8 mouse cellular contexts compared by ENCODE assay signal in genomic region chr17:46170538-46170937, GRCm38 (mm10). TPM values are rescaled to one million over a fixed set of nuclear protein-coding genes. Genes with fewer than 3 reads are reported as not detected.
A peak's percentile ranks its signal among the peaks of the same experiment; 100 is the strongest.
DNase-seq lines count a peak whose midpoint lies in the region; ATAC-seq and TF ChIP-seq lines count a peak whose summit lies in the region.

No protein-coding gene starts in this region.

- DNase-seq in embryonic facial prominence, embryonic 11.5 days (ENCODE audit: low spot score): peak; percentile 56
- DNase-seq in embryonic facial prominence, embryonic 10.5 days (ENCODE audit: low spot score): no peak
- peak; percentile 37 to 64 for DNase-seq in spleen, postnatal 4 days (ENCODE audit: low spot score in 2 of 2)
- DNase-seq in spleen, adult 12 weeks (ENCODE audit: low spot score): no peak
- peak; percentile 41 for DNase-seq in liver, adult 2 months (ENCODE audit: extremely low read depth, low read depth, low spot score)
- DNase-seq in thymus, postnatal 14 days: peak; percentile 63
- DNase-seq in adrenal gland, adult 2 months: no peak
- DNase-seq in left cerebral cortex, adult 11 months (ENCODE audit: low spot score): no peak

- TF ChIP-seq CTCF in liver, adult 2 months (IDR thresholded peaks at IDR 0.05; ENCODE audit: low read depth, low read length): peak; percentile 62; the same call in 1 of the 2 replicates

- WGBS in embryonic facial prominence, embryonic 11.5 days: 68% methylated on average over 3 of the region's 3 CpGs
- WGBS in embryonic facial prominence, embryonic 10.5 days: 77% methylated on average over 3 of the region's 3 CpGs
- WGBS in liver, adult 2 months: 88% methylated on average over 3 of the region's 3 CpGs

- H3K79me2 ChIP-seq in liver, adult 2 months (ENCODE audit: control insufficient read depth, insufficient read depth, low read length): no peaks in the 10 kb centered on the region

- H3K27ac ChIP-seq in embryonic facial prominence, embryonic 11.5 days (replicated peaks; ENCODE audit: low read depth, low read length): no peak overlapping the region
- H3K27ac ChIP-seq in embryonic facial prominence, embryonic 10.5 days (replicated peaks): no peak overlapping the region
- H3K27ac ChIP-seq in liver, adult 2 months (replicated peaks; ENCODE audit: insufficient read depth, low read depth, low read length): no peak overlapping the region

- TF ChIP-seq POLR2A in liver, adult 2 months (IDR thresholded peaks at IDR 0.05; ENCODE audit: extremely low read depth, insufficient read depth, low read length): no peak

- H3K4me3 ChIP-seq in embryonic facial prominence, embryonic 11.5 days (ENCODE audit: low read depth, low read length): no peak overlapping the region
- H3K4me3 ChIP-seq in embryonic facial prominence, embryonic 10.5 days: no peak overlapping the region
- H3K4me3 ChIP-seq in liver, adult 2 months (ENCODE audit: insufficient read depth, low read depth, low read length): no peak overlapping the region

- H3K36me3 ChIP-seq in embryonic facial prominence, embryonic 11.5 days (replicated peaks; ENCODE audit: control insufficient read depth, insufficient read depth, low read depth, low read length): peaks cover 7% of the 10 kb centered on the region
- H3K36me3 ChIP-seq in embryonic facial prominence, embryonic 10.5 days (replicated peaks): peaks cover 89% of the 10 kb centered on the region
- peaks cover 31% of the 10 kb centered on the region for H3K36me3 ChIP-seq in liver, adult 2 months (ENCODE audit: control insufficient read depth, insufficient read depth, low read length)

- H3K9me3 ChIP-seq in embryonic facial prominence, embryonic 11.5 days (replicated peaks; ENCODE audit: control insufficient read depth, low read length): no peaks in the 10 kb centered on the region
- H3K9me3 ChIP-seq in embryonic facial prominence, embryonic 10.5 days: no peaks in the 10 kb centered on the region

- no peak overlapping the region for H3K4me2 ChIP-seq in embryonic facial prominence, embryonic 11.5 days (ENCODE audit: low read depth, low read length)

- H3K27me3 ChIP-seq in embryonic facial prominence, embryonic 11.5 days (ENCODE audit: control insufficient read depth, insufficient read depth, low read length): no peaks in the 10 kb centered on the region
- no peaks in the 10 kb centered on the region for H3K27me3 ChIP-seq in embryonic facial prominence, embryonic 10.5 days (replicated peaks; ENCODE audit: low read depth, poor library complexity, severe bottlenecking)
- no peaks in the 10 kb centered on the region for H3K27me3 ChIP-seq in liver, adult 2 months (ENCODE audit: control insufficient read depth, insufficient read depth, low read length)

- no peak for ATAC-seq in embryonic facial prominence, embryonic 11.5 days (replicated peaks; ENCODE audit: insufficient number of reproducible peaks, low FRiP score, low TSS enrichment, low read depth)

- no peaks in the 10 kb centered on the region for H3K4me1 ChIP-seq in embryonic facial prominence, embryonic 11.5 days (ENCODE audit: control insufficient read depth, insufficient read depth, low read length)
- H3K4me1 ChIP-seq in embryonic facial prominence, embryonic 10.5 days: no peaks in the 10 kb centered on the region
- no peaks in the 10 kb centered on the region for H3K4me1 ChIP-seq in liver, adult 2 months (ENCODE audit: control insufficient read depth, insufficient read depth, low read length)

- H3K9ac ChIP-seq in embryonic facial prominence, embryonic 11.5 days (replicated peaks; ENCODE audit: low read length): no peak overlapping the region
- no peak overlapping the region for H3K9ac ChIP-seq in liver, adult 2 months (ENCODE audit: low read depth, low read length)

RNA-seq across cellular contexts. Expression of gene Gtpbp2, which starts 9.7 kb away (rescaled TPM):
- polyA plus RNA-seq in embryonic facial prominence, embryonic 11.5 days (2014; fragmentation: Nextera tagmentation; extraction: Ambion mirVana): 18.1 and 19.3 TPM in 2 replicates
- polyA plus RNA-seq in embryonic facial prominence, embryonic 10.5 days (2016; fragmentation: Nextera tagmentation; extraction: Ambion mirVana): 33.8 and 34.9 TPM in 2 replicates
- total RNA-seq in liver, adult 2 months (2014; rRNA removed): 25.3 and 26.4 TPM in 2 replicates
- polyA plus RNA-seq in liver, adult 2 months (2012; rRNA removed): 35.8 and 63.0 TPM in 2 replicates
- total RNA-seq in adrenal gland, adult 2 months (2021): 10 to 100 TPM; 58.4 to 69.9 TPM
- 92.0 and 96.8 TPM in 2 replicates for polyA plus RNA-seq in adrenal gland, adult 2 months (2012; rRNA removed)

RNA-seq across cellular contexts. Expression of gene Mad2l1bp, which starts 17.2 kb away (rescaled TPM):
- polyA plus RNA-seq in embryonic facial prominence, embryonic 11.5 days (2014; fragmentation: Nextera tagmentation; extraction: Ambion mirVana): 37.1 and 37.2 TPM in 2 replicates
- polyA plus RNA-seq in embryonic facial prominence, embryonic 10.5 days (2016; fragmentation: Nextera tagmentation; extraction: Ambion mirVana): 36.6 and 41.0 TPM in 2 replicates
- total RNA-seq in liver, adult 2 months (2014; rRNA removed): 3.7 and 5.5 TPM in 2 replicates
- 9.9 and 12.9 TPM in 2 replicates for polyA plus RNA-seq in liver, adult 2 months (2012; rRNA removed)
- total RNA-seq in adrenal gland, adult 2 months (2021): 10 to 100 TPM; 14.2 to 15.5 TPM
- polyA plus RNA-seq in adrenal gland, adult 2 months (2012; rRNA removed): 7.9 and 8.3 TPM in 2 replicates

RNA-seq across cellular contexts. Expression of gene Rsph9, which starts 26.5 kb away (rescaled TPM):
- polyA plus RNA-seq in embryonic facial prominence, embryonic 11.5 days (2014; fragmentation: Nextera tagmentation; extraction: Ambion mirVana): 12.5 and 13.0 TPM in 2 replicates
- 9.8 and 10.2 TPM in 2 replicates for polyA plus RNA-seq in embryonic facial prominence, embryonic 10.5 days (2016; fragmentation: Nextera tagmentation; extraction: Ambion mirVana)
- total RNA-seq in liver, adult 2 months (2014; rRNA removed): 0.83 and 1.3 TPM in 2 replicates
- 0.85 and 0.93 TPM in 2 replicates for polyA plus RNA-seq in liver, adult 2 months (2012; rRNA removed)
- total RNA-seq in adrenal gland, adult 2 months (2021): 10 to 100 TPM in 1 of 2 experiments, 1 to 10 TPM in 1; 4.6 to 13.0 TPM
- polyA plus RNA-seq in adrenal gland, adult 2 months (2012; rRNA removed): 14.9 and 15.4 TPM in 2 replicates

RNA-seq across cellular contexts. Expression of gene Polh, which starts 31.9 kb away (rescaled TPM):
- 11.3 and 12.0 TPM in 2 replicates for polyA plus RNA-seq in embryonic facial prominence, embryonic 11.5 days (2014; fragmentation: Nextera tagmentation; extraction: Ambion mirVana)
- 15.1 and 15.7 TPM in 2 replicates for polyA plus RNA-seq in embryonic facial prominence, embryonic 10.5 days (2016; fragmentation: Nextera tagmentation; extraction: Ambion mirVana)
- 4.3 and 5.3 TPM in 2 replicates for total RNA-seq in liver, adult 2 months (2014; rRNA removed)
- 2.1 and 2.4 TPM in 2 replicates for polyA plus RNA-seq in liver, adult 2 months (2012; rRNA removed)
- total RNA-seq in adrenal gland, adult 2 months (2021): 10 to 100 TPM; 31.9 to 44.7 TPM
- polyA plus RNA-seq in adrenal gland, adult 2 months (2012; rRNA removed): 6.8 and 9.2 TPM in 2 replicates

RNA-seq across cellular contexts. Expression of gene Xpo5, which starts 32.0 kb away (rescaled TPM):
- 72.0 and 78.5 TPM in 2 replicates for polyA plus RNA-seq in embryonic facial prominence, embryonic 11.5 days (2014; fragmentation: Nextera tagmentation; extraction: Ambion mirVana)
- polyA plus RNA-seq in embryonic facial prominence, embryonic 10.5 days (2016; fragmentation: Nextera tagmentation; extraction: Ambion mirVana): 72.7 and 77.6 TPM in 2 replicates
- 9.9 and 11.3 TPM in 2 replicates for total RNA-seq in liver, adult 2 months (2014; rRNA removed)
- polyA plus RNA-seq in liver, adult 2 months (2012; rRNA removed): 7.4 and 10.8 TPM in 2 replicates
- total RNA-seq in adrenal gland, adult 2 months (2021): 10 to 100 TPM; 65.0 to 81.2 TPM
- polyA plus RNA-seq in adrenal gland, adult 2 months (2012; rRNA removed): 25.6 and 29.3 TPM in 2 replicates

Comparison
In these comparisons a context has a peak if more than half of its experiments do, and no peak if none do; other contexts are left out.
1. DNase-seq: peak in embryonic facial prominence, embryonic 11.5 days (single experiment), spleen, postnatal 4 days (2 of 2), liver, adult 2 months (single experiment) and thymus, postnatal 14 days (single experiment); none in embryonic facial prominence, embryonic 10.5 days (single experiment), spleen, adult 12 weeks (single experiment), adrenal gland, adult 2 months (single experiment) and left cerebral cortex, adult 11 months (single experiment).